Mouse (Mus musculus) intestine, postnatal 0 days (tissue): ENCODE measurements around the gene Xbp1. TPM values are rescaled to one million over a fixed set of nuclear protein-coding genes. Genes with fewer than 3 reads are reported as not detected.
"Not testable (repeated sequence)": the region's sequence is repeated elsewhere in the genome, so short reads cannot be mapped to it uniquely, and the experiment has no call there.

Experiments used
- ATAC-seq: fragments of 200-750 bp; cut with Nextera tagmentation; 2 replicates; pipeline ENCODE4 v1.8.0; 2017; ENCODE audit warnings: mild to moderate bottlenecking, moderate TSS enrichment, moderate library complexity
- H3K27ac ChIP-seq: fragments of 300-500 bp; sonication (generic); 2 replicates; pipeline ENCODE4 v1.5.1; 2014; ENCODE audit warnings: mild to moderate bottlenecking, low read depth, low read length, moderate library complexity
- H3K27me3 ChIP-seq: fragments of 300-500 bp; sonication (generic); replicated peaks from 2 replicates; pipeline ENCODE4 v1.6.1; 2014; ENCODE audit warnings: low read length, mixed read lengths; ENCODE audit not compliant: control insufficient read depth, insufficient read depth
- H3K36me3 ChIP-seq: fragments of 300-500 bp; sonication (generic); 2 replicates; pipeline ENCODE4 v1.6.1; 2014; ENCODE audit warnings: mild to moderate bottlenecking, moderate library complexity; ENCODE audit not compliant: control insufficient read depth, insufficient read depth
- H3K4me1 ChIP-seq: fragments of 300-500 bp; sonication (generic); replicated peaks from 2 replicates; pipeline ENCODE4 v1.6.1; 2014; ENCODE audit warnings: antibody characterized with exemption, low read length, mixed read lengths; ENCODE audit not compliant: control insufficient read depth, insufficient read depth
- H3K4me2 ChIP-seq: fragments of 300-500 bp; sonication (generic); replicated peaks from 2 replicates; pipeline ENCODE4 v1.6.1; 2014; ENCODE audit warnings: low read depth, mild to moderate bottlenecking, moderate library complexity
- H3K4me3 ChIP-seq: fragments of 300-500 bp; sonication (generic); 2 replicates; pipeline ENCODE4 v1.5.1; 2014; ENCODE audit warnings: low read depth, low read length
- H3K9ac ChIP-seq: fragments of 300-500 bp; sonication (generic); 2 replicates; pipeline ENCODE4 v1.6.1; 2014; ENCODE audit warnings: mild to moderate bottlenecking, low read depth, low read length
- H3K9me3 ChIP-seq: fragments of 300-500 bp; sonication (generic); 2 replicates; pipeline ENCODE4 v1.6.1; 2016; ENCODE audit warnings: mixed run types; ENCODE audit not compliant: control insufficient read depth
- CTCF ChIP-seq: sonication (generic); IDR thresholded peaks from 2 replicates; pipeline ENCODE4 v1.5.1; 2016; ENCODE audit warnings: low read depth, mild to moderate bottlenecking, control low read depth, antibody characterized with exemption, moderate library complexity
- WGBS: fragments of 180-500 bp; shearing (Covaris S2); extraction: QIAGEN DNeasy Blood & Tissue Kit; methylation state at CpG from one replicate; pipeline ENCODE4 v1.1.7; 2014; 5-methylcytosine and 5-hydroxymethylcytosine counted together
- polyA plus RNA-seq: library from polyadenylated mRNA; unstranded; fragments of >200 nt; fragmentation: Nextera tagmentation; extraction: Ambion mirVana; gene quantifications from 2 replicates; pipeline ENCODE4 v1.2.1, GENCODE M21; 2015

Xbp1 gene
- polyA plus RNA-seq, 1 experiment from 2014 or later = 150 TPM

DNA sequence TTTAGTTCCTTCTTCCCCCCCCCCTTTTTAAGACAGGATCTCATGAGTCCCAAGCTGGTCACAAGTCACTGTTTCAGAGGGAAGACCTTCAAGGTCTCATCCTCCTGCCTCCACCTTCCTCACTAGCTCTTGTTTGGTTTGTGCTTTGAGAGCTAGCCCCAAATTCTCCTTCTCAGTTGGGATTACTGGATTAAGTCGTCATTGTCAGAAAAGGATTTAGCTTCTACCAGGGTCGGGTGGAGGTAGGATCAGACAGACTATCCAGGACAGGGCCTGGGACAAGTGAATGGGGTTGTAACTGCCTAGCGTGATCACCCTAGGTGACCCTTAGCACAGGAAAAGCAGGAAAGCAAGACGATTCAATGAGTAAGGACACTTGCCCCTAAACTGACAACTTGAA lies 19.9 kb downstream of the Xbp1 start:
- WGBS = 40% methylated on average over 4 of the region's 4 CpGs
- no peak overlapping the region for H3K9ac ChIP-seq
- no peak overlapping the region for H3K27ac ChIP-seq
- no peaks in the 10 kb centered on the region for H3K9me3 ChIP-seq
- 0 out of 2 replicates have a peak, but pooled peaks cover 4% of the 10 kb centered on the region for H3K36me3 ChIP-seq
- peak overlapping the region; percentile 89 for H3K4me2 ChIP-seq
- H3K4me1 ChIP-seq = peaks cover 3% of the 10 kb centered on the region; the same call in 1 of the 2 replicates
- 0 out of 2 replicates have a peak overlapping the region, but pooled peaks have one; percentile 91 for H3K4me3 ChIP-seq
- ATAC-seq = no peak
- no peak for TF ChIP-seq CTCF
- no peaks in the 10 kb centered on the region for H3K27me3 ChIP-seq

- Histone ChIP-seq H3K4me2 (peak overlapping the region; percentile 89), H3K4me1 (peaks cover 3% of the 10 kb centered on the region; the same call in 1 of the 2 replicates), H3K9ac (peak overlapping the region; percentile 94), H3K36me3 (0 out of 2 replicates have a peak, but pooled peaks cover 4% of the 10 kb centered on the region), H3K4me3 (peak overlapping the region; percentile 91), H3K27ac (peak overlapping the region; percentile 57), H3K9me3 (no peaks in the 10 kb centered on the region), H3K27me3 (no peaks in the 10 kb centered on the region)
- under 1% methylated on average over 28 of the region's 28 CpGs for WGBS
- no peak for ATAC-seq
- no peak for TF ChIP-seq CTCF
These were observed 20.9 kb downstream of the Xbp1 start for GRCm38 (mm10) chr11:5541230-5541798.

GRCm38 (mm10) chr11:5541799-5542481 lies 21.5 kb downstream of the Xbp1 start, which contains the start of gene Ccdc117:
Gene Ccdc117, minus strand, starts transcription at chr11:5542187.
- peak; percentile 61 for TF ChIP-seq CTCF
- Histone ChIP-seq H3K4me3 (peak within 1 kb of the TSS; percentile 91), H3K27me3 (no peaks in the 10 kb centered on the region), H3K4me2 (peak within 1 kb of the TSS; percentile 89), H3K4me1 (peaks cover 3% of the 10 kb centered on the region; the same call in 1 of the 2 replicates), H3K9me3 (no peaks in the 10 kb centered on the region), H3K9ac (peak within 1 kb of the TSS; percentile 94), H3K27ac (peak within 1 kb of the TSS; percentile 57), H3K36me3 (0 out of 2 replicates have a peak, but pooled peaks cover 4% of the 10 kb centered on the region)
- under 1% methylated on average over 65 of the region's 65 CpGs for WGBS
- ATAC-seq = peak; percentile 94

DNA sequence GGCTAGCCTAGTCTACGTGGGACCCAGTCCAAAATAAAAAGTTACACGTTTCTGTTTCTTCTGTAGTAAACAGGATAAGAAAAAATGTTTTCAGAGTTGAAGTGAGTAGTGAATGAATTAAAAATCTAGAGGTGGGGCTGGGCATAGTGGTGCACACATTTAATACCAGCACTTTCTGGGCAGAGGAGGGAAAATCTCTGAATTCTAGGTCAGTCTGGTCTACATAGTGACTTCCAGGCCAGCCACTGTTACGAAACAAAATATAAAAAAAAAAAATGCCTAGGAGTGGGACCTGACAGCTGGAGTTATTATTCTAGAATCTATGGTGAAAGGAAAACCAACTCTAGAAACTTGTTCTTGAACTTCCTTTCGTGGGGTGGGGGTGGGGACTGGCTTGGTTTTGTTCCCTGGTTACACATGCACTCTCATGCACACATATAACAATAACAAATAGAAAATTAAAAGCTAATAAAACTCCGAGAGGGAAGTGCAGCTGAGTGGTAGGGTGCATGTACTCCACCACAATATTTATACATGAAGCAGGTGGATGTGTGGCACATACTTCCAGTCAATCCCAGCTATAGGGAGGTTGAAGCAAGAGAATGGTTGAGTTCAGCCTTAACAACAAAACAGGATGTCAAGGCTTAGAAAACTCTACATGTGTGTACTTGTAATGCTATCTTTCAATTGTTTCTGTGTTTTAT lies 22.2 kb downstream of the Xbp1 start:
- Histone ChIP-seq H3K36me3 (0 out of 2 replicates have a peak, but pooled peaks cover 4% of the 10 kb centered on the region), H3K27ac (no peak overlapping the region), H3K9ac (peak overlapping the region; percentile 94; the same call in 1 of the 2 replicates), H3K4me2 (peak overlapping the region; percentile 89), H3K27me3 (no peaks in the 10 kb centered on the region), H3K4me3 (peak overlapping the region; percentile 91), H3K4me1 (peaks cover 3% of the 10 kb centered on the region; the same call in 1 of the 2 replicates), H3K9me3 (no peaks in the 10 kb centered on the region)
- WGBS = 42% methylated on average over 5 of the region's 5 CpGs
- ATAC-seq = no peak
- no peak for TF ChIP-seq CTCF

- Histone ChIP-seq H3K4me1 (peaks cover 3% of the 10 kb centered on the region; the same call in 1 of the 2 replicates), H3K27ac (no peak overlapping the region), H3K4me3 (no peak overlapping the region), H3K36me3 (0 out of 2 replicates have a peak, but pooled peaks cover 4% of the 10 kb centered on the region), H3K27me3 (no peaks in the 10 kb centered on the region), H3K4me2 (no peak overlapping the region), H3K9me3 (no peaks in the 10 kb centered on the region), H3K9ac (no peak overlapping the region)
- 78% methylated on average over 1 of the region's 1 CpGs for WGBS
- ATAC-seq = no peak
- TF ChIP-seq CTCF = no peak
These were observed 22.8 kb downstream of the Xbp1 start for GRCm38 (mm10) chr11:5543281-5543680.

DNA sequence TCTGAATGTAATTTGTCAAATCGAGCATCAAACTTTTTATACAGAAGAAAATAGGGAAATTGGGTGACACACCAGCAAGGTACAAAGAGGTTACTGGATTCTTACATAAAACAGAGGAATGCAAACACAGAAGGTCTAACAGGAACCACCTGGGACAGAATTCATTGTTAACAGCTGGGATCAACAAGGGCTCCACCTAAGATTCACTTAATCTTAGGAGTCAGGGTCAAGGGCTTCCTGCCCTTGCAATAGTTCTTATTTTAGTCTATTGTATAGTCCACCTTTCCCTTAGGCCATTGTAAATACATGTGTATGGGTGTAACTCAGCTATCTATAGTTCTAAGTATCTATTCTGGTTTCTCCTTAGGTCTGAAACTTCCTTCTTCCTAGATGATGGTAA lies 24.2 kb downstream of the Xbp1 start:
- H3K9me3 ChIP-seq, H3K9ac ChIP-seq, ATAC-seq, H3K4me1 ChIP-seq, H3K27me3 ChIP-seq, H3K36me3 ChIP-seq, H3K4me3 ChIP-seq, H3K27ac ChIP-seq, H3K4me2 ChIP-seq: not testable (repeated sequence)
- WGBS = 83% methylated on average over 1 of the region's 1 CpGs
